Mouse (Mus musculus) lung, adult 2 months (tissue): ENCODE results near the gene Tcf3.

ENCODE experiments used
- CTCF ChIP-seq: fragments of 200-500 bp; IDR thresholded peaks from 2 replicates; pipeline ENCODE4 v1.5.1; 2011; ENCODE audit warnings: mild to moderate bottlenecking, low read length, control low read depth; ENCODE audit not compliant: insufficient read depth
- POLR2A ChIP-seq: fragments of 200-500 bp; IDR thresholded peaks from 2 replicates; pipeline ENCODE4 v1.6.1; 2011; ENCODE audit warnings: low read depth, mild to moderate bottlenecking, control low read depth, low read length, borderline replicate concordance; ENCODE audit errors: extremely low read depth

DNA sequence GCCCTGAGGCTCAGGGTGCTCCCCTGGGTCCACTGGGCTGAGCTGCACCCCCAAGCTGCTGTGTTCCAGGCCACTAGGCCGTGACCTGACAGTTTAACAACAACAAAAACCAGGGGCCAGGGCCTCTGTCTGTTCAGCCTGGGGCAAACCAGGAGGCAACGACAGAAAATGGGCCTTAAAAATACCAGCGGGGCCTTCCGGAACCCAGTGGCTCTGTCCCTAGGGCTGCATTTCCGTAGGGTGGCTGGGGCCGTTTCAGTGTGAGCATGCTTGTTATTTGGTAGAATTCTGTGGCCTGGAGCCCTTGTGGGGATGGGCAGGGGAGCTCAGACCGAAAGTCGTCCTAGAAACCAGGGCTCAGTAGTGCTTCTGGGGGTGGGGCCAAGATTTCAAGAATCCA is 3.6 kb downstream of the Tcf3 start:
- TF ChIP-seq CTCF = no peak
- no peak for TF ChIP-seq POLR2A
